Mouse (Mus musculus) midbrain, embryonic 13.5 days (tissue): ENCODE results near the gene Afg3l1. TPM values are rescaled to one million over a fixed set of nuclear protein-coding genes. Genes with fewer than 3 reads are reported as not detected.
"Not testable (repeated sequence)": the region's sequence is repeated elsewhere in the genome, so short reads cannot be mapped to it uniquely, and the experiment has no call there.

Experiments used
- ATAC-seq: fragments of 200-750 bp; cut with Nextera tagmentation; 2 replicates; pipeline ENCODE4 v1.8.0; 2017; ENCODE audit warnings: mild to moderate bottlenecking, moderate TSS enrichment, moderate library complexity
- H3K27ac ChIP-seq: fragments of 300-500 bp; sonication (generic); 2 replicates; pipeline ENCODE4 v1.5.1; 2015; ENCODE audit warnings: inconsistent platforms, mild to moderate bottlenecking, moderate library complexity
- H3K27me3 ChIP-seq: fragments of 300-500 bp; sonication (generic); 2 replicates; pipeline ENCODE4 v1.6.1; 2015; ENCODE audit warnings: mild to moderate bottlenecking, inconsistent platforms
- H3K36me3 ChIP-seq: fragments of 300-500 bp; sonication (generic); 2 replicates; pipeline ENCODE4 v1.6.1; 2015; ENCODE audit warnings: mild to moderate bottlenecking, inconsistent platforms
- H3K4me1 ChIP-seq: fragments of 300-500 bp; sonication (generic); replicated peaks from 2 replicates; pipeline ENCODE4 v1.6.1; 2015; ENCODE audit warnings: inconsistent platforms
- H3K4me2 ChIP-seq: fragments of 300-500 bp; sonication (generic); replicated peaks from 2 replicates; pipeline ENCODE4 v1.6.1; 2015; ENCODE audit warnings: moderate library complexity, mild to moderate bottlenecking, inconsistent platforms
- H3K4me3 ChIP-seq: fragments of 300-500 bp; sonication (generic); replicated peaks from 2 replicates; pipeline ENCODE4 v1.5.1; 2015; ENCODE audit warnings: mild to moderate bottlenecking, inconsistent platforms
- H3K9ac ChIP-seq: fragments of 300-500 bp; sonication (generic); replicated peaks from 2 replicates; pipeline ENCODE4 v1.6.1; 2015; ENCODE audit warnings: mild to moderate bottlenecking, inconsistent platforms
- H3K9me3 ChIP-seq: fragments of 300-500 bp; sonication (generic); 2 replicates; pipeline ENCODE4 v1.6.1; 2016; ENCODE audit warnings: mild to moderate bottlenecking, inconsistent platforms
- WGBS: fragments of 180-500 bp; shearing (Covaris S2); methylation state at CpG from one replicate; pipeline ENCODE4 v1.1.7; 2015; 5-methylcytosine and 5-hydroxymethylcytosine counted together
- polyA plus RNA-seq: library from polyadenylated mRNA; unstranded; fragments of >200 nt; fragmentation: Nextera tagmentation; extraction: Ambion mirVana; gene quantifications from 2 replicates; pipeline ENCODE4 v1.2.1, GENCODE M21; 2015

Afg3l1 gene
- polyA plus RNA-seq, result 59.3 and 62.1 TPM in 2 replicates

GRCm38 (mm10) chr8:123477737-123478258, at the start of gene Afg3l1:
TSS of gene Afg3l1 (plus strand) at chr8:123477903.
- Histone ChIP-seq H3K36me3 (peaks cover 23% of the 10 kb centered on the region), H3K27ac (peak within 1 kb of the TSS; percentile 96), H3K4me2 (peak within 1 kb of the TSS; percentile 86), H3K27me3 (no peaks in the 10 kb centered on the region; the same call in 1 of the 2 replicates), H3K4me3 (peak within 1 kb of the TSS; percentile 67), H3K4me1 (peaks cover 18% of the 10 kb centered on the region), H3K9me3 (no peaks in the 10 kb centered on the region), H3K9ac (peak within 1 kb of the TSS; percentile 87)
- under 1% methylated on average over 56 of the region's 58 CpGs for WGBS
- ATAC-seq, result peak; percentile 92

GRCm38 (mm10) chr8:123428343-123428893, 49.3 kb upstream of the Afg3l1 start:
- Histone ChIP-seq H3K4me3 (no peak overlapping the region), H3K27me3 (no peaks in the 10 kb centered on the region), H3K27ac (no peak overlapping the region), H3K9me3 (peaks cover 48% of the 10 kb centered on the region), H3K36me3 (peaks cover 3% of the 10 kb centered on the region), H3K9ac (no peak overlapping the region), H3K4me1 (no peaks in the 10 kb centered on the region), H3K4me2 (no peak overlapping the region)
- 97% methylated on average over 28 of the region's 29 CpGs for WGBS
- no peak for ATAC-seq

GRCm38 (mm10) chr8:123428939-123429721, 48.6 kb upstream of the Afg3l1 start:
- Histone ChIP-seq H3K4me2 (no peak overlapping the region), H3K9me3 (peaks cover 51% of the 10 kb centered on the region), H3K27me3 (no peaks in the 10 kb centered on the region), H3K4me1 (no peaks in the 10 kb centered on the region), H3K9ac (no peak overlapping the region), H3K4me3 (no peak overlapping the region), H3K36me3 (no peaks in the 10 kb centered on the region), H3K27ac (no peak overlapping the region)
- ATAC-seq, result no peak
- WGBS, result 94% methylated on average over 23 of the region's 23 CpGs

GRCm38 (mm10) chr8:123429722-123430013, 48.0 kb upstream of the Afg3l1 start:
- not testable (repeated sequence) for H3K4me2 ChIP-seq, H3K36me3 ChIP-seq, H3K4me1 ChIP-seq, H3K27me3 ChIP-seq, H3K9ac ChIP-seq, H3K27ac ChIP-seq, ATAC-seq, H3K4me3 ChIP-seq
- WGBS, result 99% methylated on average over 15 of the region's 15 CpGs
- H3K9me3 ChIP-seq, result peaks cover 55% of the 10 kb centered on the region

- H3K27ac ChIP-seq, ATAC-seq, H3K4me2 ChIP-seq, H3K4me3 ChIP-seq, H3K27me3 ChIP-seq, H3K9ac ChIP-seq, H3K36me3 ChIP-seq, H3K4me1 ChIP-seq: not testable (repeated sequence)
- 88% methylated on average over 8 of the region's 8 CpGs for WGBS
- peaks cover 57% of the 10 kb centered on the region for H3K9me3 ChIP-seq
These were observed 46.8 kb upstream of the Afg3l1 start for GRCm38 (mm10) chr8:123430936-123431335.

GRCm38 (mm10) chr8:123431616-123432365, 45.9 kb upstream of the Afg3l1 start:
- H3K9me3 ChIP-seq, result peaks cover 52% of the 10 kb centered on the region
- 95% methylated on average over 25 of the region's 25 CpGs for WGBS

GRCm38 (mm10) chr8:123432381-123432780, 45.3 kb upstream of the Afg3l1 start:
- Histone ChIP-seq H3K9me3 (peaks cover 47% of the 10 kb centered on the region), H3K4me3 (no peak overlapping the region)
- WGBS, result 95% methylated on average over 16 of the region's 16 CpGs

More at GRCm38 (mm10) chr8:123431616-123432365, 45.9 kb upstream of the Afg3l1 start:
- H3K27me3 ChIP-seq, result no peaks in the 10 kb centered on the region
- no peak overlapping the region for H3K9ac ChIP-seq
- no peaks in the 10 kb centered on the region for H3K36me3 ChIP-seq
- ATAC-seq, result no peak
- no peak overlapping the region for H3K27ac ChIP-seq
- H3K4me3 ChIP-seq, result no peak overlapping the region
- H3K4me2 ChIP-seq, result no peak overlapping the region
- no peaks in the 10 kb centered on the region for H3K4me1 ChIP-seq

GRCm38 (mm10) chr8:123433241-123433974, 44.3 kb upstream of the Afg3l1 start:
- not testable (repeated sequence) for H3K36me3 ChIP-seq, H3K4me2 ChIP-seq, H3K9ac ChIP-seq, ATAC-seq, H3K27me3 ChIP-seq, H3K4me3 ChIP-seq, H3K27ac ChIP-seq, H3K4me1 ChIP-seq
- 97% methylated on average over 47 of the region's 47 CpGs for WGBS
- peaks cover 36% of the 10 kb centered on the region for H3K9me3 ChIP-seq

More at GRCm38 (mm10) chr8:123432381-123432780, 45.3 kb upstream of the Afg3l1 start:
- Histone ChIP-seq H3K9ac (no peak overlapping the region), H3K27ac (no peak overlapping the region), H3K4me2 (no peak overlapping the region), H3K4me1 (no peaks in the 10 kb centered on the region), H3K27me3 (no peaks in the 10 kb centered on the region), H3K36me3 (no peaks in the 10 kb centered on the region)
- ATAC-seq, result no peak

GRCm38 (mm10) chr8:123441788-123442187, 35.9 kb upstream of the Afg3l1 start:
- WGBS, result 96% methylated on average over 2 of the region's 2 CpGs
- no peak overlapping the region for H3K9ac ChIP-seq
- H3K4me2 ChIP-seq, result no peak overlapping the region
- ATAC-seq, result no peak
- H3K27me3 ChIP-seq, result no peaks in the 10 kb centered on the region
- H3K27ac ChIP-seq, result no peak overlapping the region
- H3K9me3 ChIP-seq, result no peaks in the 10 kb centered on the region
- H3K4me3 ChIP-seq, result no peak overlapping the region
- H3K4me1 ChIP-seq, result peaks cover 10% of the 10 kb centered on the region
- H3K36me3 ChIP-seq, result no peaks in the 10 kb centered on the region

GRCm38 (mm10) chr8:123442351-123442750, 35.4 kb upstream of the Afg3l1 start:
- WGBS, result 78% methylated on average over 5 of the region's 5 CpGs
- H3K27ac ChIP-seq, result no peak overlapping the region
- ATAC-seq, result peak; percentile 53
- H3K9ac ChIP-seq, result peak overlapping the region; percentile 81
- H3K4me3 ChIP-seq, result peak overlapping the region; percentile 64
- no peaks in the 10 kb centered on the region for H3K27me3 ChIP-seq
- H3K9me3 ChIP-seq, result no peaks in the 10 kb centered on the region
- peaks cover 10% of the 10 kb centered on the region for H3K4me1 ChIP-seq
- H3K36me3 ChIP-seq, result no peaks in the 10 kb centered on the region
- peak overlapping the region; percentile 65 for H3K4me2 ChIP-seq

- peak overlapping the region; percentile 81 for H3K9ac ChIP-seq
- peak; percentile 94 for ATAC-seq
- WGBS, result 1% methylated on average over 41 of the region's 41 CpGs
- H3K27ac ChIP-seq, result peak overlapping the region; percentile 84
- no peaks in the 10 kb centered on the region for H3K27me3 ChIP-seq
- H3K36me3 ChIP-seq, result 0 out of 2 replicates have a peak, but pooled peaks cover 4% of the 10 kb centered on the region
- peak overlapping the region; percentile 65 for H3K4me2 ChIP-seq
- no peaks in the 10 kb centered on the region for H3K9me3 ChIP-seq
- peaks cover 10% of the 10 kb centered on the region for H3K4me1 ChIP-seq
- peak overlapping the region; percentile 64 for H3K4me3 ChIP-seq
These were observed 34.7 kb upstream of the Afg3l1 start for GRCm38 (mm10) chr8:123442871-123443575.
